Mouse (Mus musculus): Measurements from ENCODE around the gene Ccdc8.
"Not testable (repeated sequence)": the region's sequence is repeated elsewhere in the genome, so short reads cannot be mapped to it uniquely, and the experiment has no call there.

Ccdc8 gene

GRCm38 (mm10) chr7:16992451-16992807 lies at the start of gene Ccdc8:
Gene Ccdc8, plus strand, starts transcription at chr7:16992708.
- no peak for DNase-seq

- DNase-seq = no peak
Observed at GRCm38 (mm10) chr7:16942861-16943260, 49.6 kb upstream of the Ccdc8 start.

GRCm38 (mm10) chr7:16944061-16944807 lies 48.3 kb upstream of the Ccdc8 start, which contains the start of gene Pnmal2:
Gene Pnmal2, plus strand, starts transcription at chr7:16944682.
- DNase-seq = peak; percentile 91

GRCm38 (mm10) chr7:16944808-16945315 lies 47.6 kb upstream of the Ccdc8 start:
- DNase-seq = no peak

GRCm38 (mm10) chr7:16945419-16945818 lies 47.1 kb upstream of the Ccdc8 start:
- DNase-seq = peak; percentile 63

GRCm38 (mm10) chr7:16946441-16947348 lies 45.8 kb upstream of the Ccdc8 start:
- DNase-seq = peak; percentile 71

DNA sequence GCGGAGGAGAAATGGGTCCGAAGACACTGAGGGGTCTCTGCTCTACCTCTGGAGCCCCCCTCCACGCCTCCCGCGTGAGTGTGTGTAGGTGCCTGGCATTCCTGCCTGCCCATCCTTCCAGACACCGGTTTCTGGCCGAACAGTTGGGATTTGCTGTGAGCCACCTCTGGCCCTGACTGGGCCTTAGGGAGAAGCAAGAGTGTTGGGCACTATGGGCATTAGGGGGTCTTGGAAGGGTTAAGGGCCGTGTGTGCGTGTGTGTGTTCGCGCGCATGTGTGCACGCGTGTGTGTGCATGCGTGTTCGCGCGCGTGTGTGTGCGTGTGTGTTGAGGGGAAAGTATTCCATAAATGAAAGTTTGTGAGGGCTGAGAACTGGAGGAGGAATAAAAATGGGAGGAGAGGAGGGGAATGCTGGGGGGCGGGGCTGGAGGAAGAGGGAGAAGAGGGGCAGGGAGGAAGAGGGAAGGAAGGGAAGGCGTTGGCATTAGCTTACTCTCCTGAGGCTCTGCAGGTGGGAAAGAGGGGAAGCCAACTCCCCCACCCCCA lies 45.1 kb upstream of the Ccdc8 start:
- no peak for DNase-seq

- DNase-seq = peak; percentile 54
Observed at GRCm38 (mm10) chr7:16947959-16948361, 44.5 kb upstream of the Ccdc8 start.

DNA sequence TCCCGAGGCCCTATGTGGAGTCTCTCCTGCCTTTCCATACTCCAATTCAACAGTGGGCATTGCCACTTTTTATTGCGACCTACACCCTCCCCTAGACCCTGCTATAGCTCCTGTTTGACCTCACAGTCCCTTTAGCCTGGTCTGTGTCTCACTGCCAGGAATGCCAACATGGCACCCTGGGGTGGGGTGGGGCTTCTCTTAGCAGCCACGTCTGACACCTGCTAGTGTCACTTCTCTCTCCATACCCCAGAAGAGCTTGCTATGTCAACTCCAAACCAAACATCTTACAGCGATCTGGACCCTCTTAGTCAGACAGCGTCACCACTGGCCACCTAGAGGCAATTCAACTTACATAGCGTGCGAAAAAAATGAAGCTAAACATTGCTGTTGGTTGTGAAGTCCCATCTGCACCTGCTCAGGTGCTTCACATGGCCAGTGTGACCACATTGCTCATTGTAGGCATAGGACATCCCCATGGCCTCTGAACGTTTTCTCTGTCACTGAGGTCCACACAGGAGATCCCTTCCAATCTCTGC lies 43.5 kb upstream of the Ccdc8 start:
- DNase-seq = no peak

DNA sequence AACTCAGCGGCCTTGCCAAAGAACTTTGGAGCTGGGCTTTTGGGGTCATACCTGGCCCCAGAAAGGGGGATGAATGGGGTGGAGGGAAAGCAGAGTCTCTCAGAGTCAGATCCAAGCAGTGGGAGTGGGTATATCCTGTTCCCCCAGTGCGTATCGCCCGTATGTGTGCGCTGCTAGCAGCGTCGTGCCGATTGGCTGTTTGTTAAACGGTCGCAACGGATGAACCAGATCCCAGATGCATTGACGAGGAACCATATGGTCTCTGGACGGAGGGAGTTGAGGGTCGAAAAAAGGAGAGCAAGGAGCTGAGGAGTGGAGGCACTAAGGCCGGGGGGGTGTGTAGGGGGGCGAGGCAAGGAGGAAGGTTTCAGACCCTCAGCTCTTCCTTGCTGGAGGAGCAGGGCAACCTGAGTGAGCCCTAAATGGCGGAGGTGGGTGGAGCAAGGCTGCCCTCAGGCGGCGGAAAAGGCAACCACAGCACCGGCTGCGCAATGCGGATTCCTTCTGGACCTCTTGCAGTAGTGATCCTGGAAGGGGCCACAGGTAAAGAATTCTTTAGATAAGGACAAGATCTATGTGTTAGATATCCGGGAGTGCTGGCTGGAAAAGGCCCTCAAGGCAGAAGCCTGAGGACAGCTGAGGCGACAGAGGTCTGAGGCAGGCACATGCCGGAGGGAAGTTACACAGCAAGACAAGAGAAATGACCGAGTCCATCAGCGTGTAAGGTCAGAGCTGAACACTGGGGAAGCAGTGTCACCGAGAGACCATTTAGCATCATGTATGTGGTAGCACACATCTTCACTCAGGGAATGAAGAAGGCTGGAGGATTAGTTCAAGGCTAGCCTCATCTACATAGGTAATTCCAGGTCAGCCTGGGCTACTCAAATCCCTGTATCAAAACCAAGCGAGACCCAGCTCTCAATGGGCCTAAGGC lies 42.3 kb upstream of the Ccdc8 start:
- peak; percentile 85 for DNase-seq

DNA sequence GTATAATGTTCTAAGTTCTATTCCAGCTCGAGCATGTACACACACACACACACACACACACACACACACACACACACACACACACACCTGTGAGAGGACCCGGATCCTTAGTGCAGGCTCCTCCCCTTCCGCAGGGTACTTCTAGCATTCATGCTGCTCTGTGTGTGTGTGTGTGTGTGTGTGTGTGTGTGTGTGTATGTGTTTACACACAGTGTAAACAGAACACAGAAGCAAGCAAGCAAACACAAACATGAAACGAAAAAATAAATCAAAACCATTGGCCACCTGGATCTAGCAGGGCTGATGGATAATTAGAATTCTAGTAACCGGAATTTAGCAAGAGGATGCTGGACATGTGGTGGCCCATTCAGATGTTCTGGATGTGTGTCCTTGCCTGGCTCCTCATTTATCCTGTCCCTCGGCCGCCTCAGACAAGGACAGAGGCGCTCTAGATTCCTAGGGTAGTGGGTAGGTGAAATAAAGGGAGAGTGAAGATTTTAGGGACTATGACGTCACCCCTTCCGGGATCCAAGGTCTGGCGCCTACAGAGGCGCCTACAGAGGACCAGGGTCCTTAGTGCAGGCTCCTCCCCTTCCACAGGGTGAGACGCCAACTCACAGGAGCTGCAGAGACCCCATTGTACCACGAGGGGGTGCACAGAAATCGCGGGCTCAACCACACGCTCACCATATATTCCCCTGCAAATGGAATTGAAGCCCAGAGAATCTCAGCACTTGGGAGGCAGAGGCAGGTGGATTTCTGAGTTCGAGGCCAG lies 41.5 kb upstream of the Ccdc8 start:
- DNase-seq = peak; percentile 81

GRCm38 (mm10) chr7:16953776-16954175 lies 38.7 kb upstream of the Ccdc8 start:
- not testable (repeated sequence) for DNase-seq

DNA sequence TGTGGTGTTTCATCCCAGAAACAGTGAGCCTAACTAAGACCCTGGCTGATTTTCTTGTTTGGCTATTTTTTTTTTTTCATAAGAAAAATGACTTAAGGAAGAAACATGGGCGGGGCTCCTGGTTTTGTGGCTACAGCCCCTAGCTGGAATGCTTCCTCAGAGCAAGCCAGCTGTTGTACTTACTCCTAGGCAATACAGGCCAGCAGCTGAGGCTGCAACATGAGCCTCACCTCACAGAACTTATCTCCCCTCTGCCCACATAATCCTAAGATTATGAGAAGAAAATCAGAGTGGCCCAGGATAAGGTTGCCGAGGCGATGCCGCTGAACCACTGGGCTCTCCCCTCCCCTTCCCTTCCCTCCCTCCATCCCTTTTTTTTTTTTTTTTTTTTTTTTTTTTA lies 36.8 kb upstream of the Ccdc8 start:
- no peak for DNase-seq

DNA sequence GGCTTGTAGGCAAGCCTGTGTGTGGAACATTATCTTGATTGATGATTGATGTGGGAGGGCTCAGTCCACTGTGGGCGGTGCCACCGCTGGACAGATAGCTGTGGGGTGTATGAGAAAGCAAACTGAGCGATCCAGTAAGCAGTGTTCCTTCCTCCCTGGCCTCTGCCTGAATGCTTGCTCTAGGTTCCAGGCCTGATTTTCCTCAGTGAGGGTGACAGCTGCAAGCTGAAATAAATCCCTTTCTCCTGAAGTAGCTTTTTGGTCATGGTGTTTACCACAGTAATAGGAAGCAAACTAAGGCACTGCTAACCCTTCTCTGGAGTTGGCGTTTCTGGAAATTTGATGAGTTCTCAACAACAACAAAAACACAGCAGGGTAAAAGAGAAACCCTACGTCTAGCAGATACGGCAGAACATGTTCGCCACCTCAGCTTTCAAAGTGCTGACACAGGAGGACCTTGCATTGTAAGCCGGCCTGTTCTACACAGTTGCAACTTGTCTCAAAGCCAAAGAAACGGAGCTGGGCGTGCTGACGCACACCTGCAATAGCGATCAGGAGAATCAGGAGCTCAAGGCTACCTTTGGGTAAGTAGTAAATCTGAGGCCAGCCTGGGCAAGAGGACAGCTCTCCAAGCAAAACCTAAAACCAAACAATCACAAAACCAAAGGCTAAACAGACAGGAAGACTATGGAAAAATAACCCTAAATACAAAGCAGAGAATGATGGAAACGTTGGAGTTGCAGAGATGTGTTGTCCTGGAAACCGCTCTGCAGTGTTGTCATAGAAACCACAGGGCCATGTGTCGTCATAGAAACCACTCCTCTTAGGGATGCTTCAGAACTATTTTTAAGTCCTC lies 35.9 kb upstream of the Ccdc8 start:
- no peak for DNase-seq

- DNase-seq = peak; percentile 84
Observed at GRCm38 (mm10) chr7:16959539-16960187, 32.8 kb upstream of the Ccdc8 start, which contains the start of gene Pnmal1. Gene Pnmal1, plus strand, starts transcription at chr7:16959679.

GRCm38 (mm10) chr7:16961678-16962077 lies 30.8 kb upstream of the Ccdc8 start:
- DNase-seq = no peak

DNA sequence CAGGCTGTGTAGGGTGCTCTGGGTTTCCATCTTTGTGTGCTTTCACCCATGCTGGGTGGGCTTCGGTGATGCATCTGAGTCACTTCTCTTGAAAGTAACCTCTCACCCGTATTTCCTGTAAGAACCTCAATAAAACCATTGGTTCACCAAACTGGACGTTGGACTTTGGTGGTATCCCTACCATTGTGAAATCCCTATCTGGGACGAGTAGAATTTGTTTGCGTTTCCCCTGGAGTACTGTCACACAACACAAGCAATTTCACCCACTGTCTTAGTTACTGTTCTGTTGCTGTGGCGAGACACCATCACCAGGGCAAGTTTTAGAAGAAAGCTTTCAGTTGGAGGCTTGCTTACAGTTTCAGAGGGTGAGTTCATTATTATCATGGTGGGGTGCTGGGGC lies 24.1 kb upstream of the Ccdc8 start:
- no peak for DNase-seq

GRCm38 (mm10) chr7:16971160-16971559 lies 21.3 kb upstream of the Ccdc8 start:
- no peak for DNase-seq

- no peak for DNase-seq
Observed at GRCm38 (mm10) chr7:16974018-16974417, 18.5 kb upstream of the Ccdc8 start.

- DNase-seq = no peak
Observed at GRCm38 (mm10) chr7:16976298-16976697, 16.2 kb upstream of the Ccdc8 start.
